Mouse (Mus musculus) stomach, postnatal 0 days (tissue): Measurements from ENCODE around the gene Olfr782.
"Not testable (repeated sequence)": the region's sequence is repeated elsewhere in the genome, so short reads cannot be mapped to it uniquely, and the experiment has no call there.

Source experiments
- CTCF ChIP-seq: IDR thresholded peaks from 2 replicates; pipeline ENCODE4 v1.5.1; 2016; ENCODE audit warnings: antibody characterized with exemption, low read depth, mild to moderate bottlenecking, moderate library complexity
- EP300 ChIP-seq: optimal IDR thresholded peaks from 2 replicates; pipeline ENCODE3; 2016; ENCODE audit warnings: antibody characterized with exemption

- TF ChIP-seq CTCF, EP300: not testable (repeated sequence)
Observed at GRCm38 (mm10) chr10:129313521-129313920, 35.1 kb upstream of the Olfr782 start.
